Mouse (Mus musculus) forebrain, embryonic 16.5 days (tissue): ENCODE measurements around the gene Smarca2. TPM values are rescaled to one million over a fixed set of nuclear protein-coding genes. Genes with fewer than 3 reads are reported as not detected.

Experiments used
- ATAC-seq: fragments of 200-750 bp; cut with Nextera tagmentation; 2 replicates; pipeline ENCODE4 v1.8.0; 2017; ENCODE audit warnings: mild to moderate bottlenecking, moderate library complexity
- H3K27ac ChIP-seq: fragments of 300-500 bp; sonication (generic); 2 replicates; pipeline ENCODE4 v1.5.1; 2014; ENCODE audit warnings: low read length, control low read depth
- H3K27me3 ChIP-seq: fragments of 300-500 bp; sonication (generic); replicated peaks from 2 replicates; pipeline ENCODE4 v1.6.1; 2014; ENCODE audit warnings: low read length; ENCODE audit not compliant: control insufficient read depth, insufficient read depth
- H3K36me3 ChIP-seq: fragments of 300-500 bp; sonication (generic); 2 replicates; pipeline ENCODE4 v1.6.1; 2014; ENCODE audit not compliant: control insufficient read depth, insufficient read depth
- H3K4me1 ChIP-seq: fragments of 300-500 bp; sonication (generic); replicated peaks from 2 replicates; pipeline ENCODE4 v1.6.1; 2014; ENCODE audit warnings: low read length; ENCODE audit not compliant: control insufficient read depth, insufficient read depth
- H3K4me2 ChIP-seq: fragments of 300-500 bp; sonication (generic); 2 replicates; pipeline ENCODE4 v1.6.1; 2014; ENCODE audit warnings: mild to moderate bottlenecking, low read length, control low read depth
- H3K4me3 ChIP-seq: fragments of 300-500 bp; sonication (generic); replicated peaks from 2 replicates; pipeline ENCODE4 v1.5.1; 2014; ENCODE audit warnings: mild to moderate bottlenecking, low read length, control low read depth
- H3K9ac ChIP-seq: fragments of 300-500 bp; sonication (generic); replicated peaks from 2 replicates; pipeline ENCODE4 v1.6.1; 2014; ENCODE audit warnings: low read depth, low read length, control low read depth
- H3K9me3 ChIP-seq: fragments of 300-500 bp; sonication (generic); 2 replicates; pipeline ENCODE4 v1.6.1; 2016; ENCODE audit warnings: low read length; ENCODE audit not compliant: control insufficient read depth
- WGBS: fragments of 180-500 bp; shearing (Covaris S2); extraction: QIAGEN DNeasy Blood & Tissue Kit; methylation state at CpG from one replicate; pipeline ENCODE4 v1.1.7; 2014; 5-methylcytosine and 5-hydroxymethylcytosine counted together
- polyA plus RNA-seq: library from polyadenylated mRNA; unstranded; fragments of >200 nt; fragmentation: Nextera tagmentation; extraction: Ambion mirVana; gene quantifications from 2 replicates; pipeline ENCODE4 v1.2.1, GENCODE M21; 2015

Smarca2 gene
- polyA plus RNA-seq, 1 experiment from 2014 or later, result 157 TPM

- WGBS, result 26% methylated on average over 6 of the region's 6 CpGs
- no peak for ATAC-seq
- no peak overlapping the region for H3K27ac ChIP-seq
Observed at GRCm38 (mm10) chr19:26675917-26676316, 71.1 kb downstream of the Smarca2 start.

GRCm38 (mm10) chr19:26678543-26678942 lies 73.7 kb downstream of the Smarca2 start:
- no peak overlapping the region for H3K4me2 ChIP-seq
- H3K4me1 ChIP-seq, result peaks cover 12% of the 10 kb centered on the region
- no peak overlapping the region for H3K4me3 ChIP-seq
- no peaks in the 10 kb centered on the region for H3K9me3 ChIP-seq
- peak; percentile 80 for ATAC-seq
- 17% methylated on average over 8 of the region's 8 CpGs for WGBS
- H3K27ac ChIP-seq, result peak overlapping the region; percentile 46; the same call in 1 of the 2 replicates
- H3K27me3 ChIP-seq, result no peaks in the 10 kb centered on the region
- H3K36me3 ChIP-seq, result peaks cover 8% of the 10 kb centered on the region; the same call in 1 of the 2 replicates
- no peak overlapping the region for H3K9ac ChIP-seq

More at GRCm38 (mm10) chr19:26675917-26676316, 71.1 kb downstream of the Smarca2 start:
- Histone ChIP-seq H3K9me3 (no peaks in the 10 kb centered on the region), H3K36me3 (no peaks in the 10 kb centered on the region), H3K27me3 (no peaks in the 10 kb centered on the region), H3K4me2 (no peak overlapping the region), H3K4me1 (peaks cover 12% of the 10 kb centered on the region), H3K9ac (no peak overlapping the region), H3K4me3 (no peak overlapping the region)

- Histone ChIP-seq H3K4me3 (no peak overlapping the region), H3K9me3 (no peaks in the 10 kb centered on the region), H3K4me1 (peaks cover 12% of the 10 kb centered on the region), H3K27ac (no peak overlapping the region), H3K36me3 (peaks cover 11% of the 10 kb centered on the region), H3K9ac (no peak overlapping the region), H3K27me3 (no peaks in the 10 kb centered on the region), H3K4me2 (no peak overlapping the region)
- no peak for ATAC-seq
- 34% methylated on average over 3 of the region's 3 CpGs for WGBS
Observed at GRCm38 (mm10) chr19:26679674-26680073, 74.8 kb downstream of the Smarca2 start.

GRCm38 (mm10) chr19:26681549-26681948 lies 76.7 kb downstream of the Smarca2 start:
- Histone ChIP-seq H3K9ac (no peak overlapping the region), H3K36me3 (peaks cover 11% of the 10 kb centered on the region), H3K9me3 (no peaks in the 10 kb centered on the region), H3K27me3 (no peaks in the 10 kb centered on the region), H3K4me3 (no peak overlapping the region), H3K27ac (no peak overlapping the region), H3K4me2 (no peak overlapping the region), H3K4me1 (peaks cover 12% of the 10 kb centered on the region)
- no peak for ATAC-seq
- 93% methylated on average over 8 of the region's 8 CpGs for WGBS

- Histone ChIP-seq H3K9ac (no peak overlapping the region), H3K36me3 (peaks cover 11% of the 10 kb centered on the region), H3K4me3 (no peak overlapping the region), H3K4me2 (no peak overlapping the region), H3K9me3 (no peaks in the 10 kb centered on the region), H3K27me3 (no peaks in the 10 kb centered on the region), H3K27ac (no peak overlapping the region), H3K4me1 (peaks cover 12% of the 10 kb centered on the region)
- 91% methylated on average over 4 of the region's 4 CpGs for WGBS
- no peak for ATAC-seq
Observed at GRCm38 (mm10) chr19:26682130-26682529, 77.3 kb downstream of the Smarca2 start.

GRCm38 (mm10) chr19:26682731-26683130 lies 77.9 kb downstream of the Smarca2 start:
- peaks cover 11% of the 10 kb centered on the region for H3K36me3 ChIP-seq

GRCm38 (mm10) chr19:26683731-26684130 lies 78.9 kb downstream of the Smarca2 start:
- no peak overlapping the region for H3K9ac ChIP-seq
- no peaks in the 10 kb centered on the region for H3K9me3 ChIP-seq
- ATAC-seq, result no peak
- no peaks in the 10 kb centered on the region for H3K27me3 ChIP-seq
- H3K4me3 ChIP-seq, result no peak overlapping the region
- H3K27ac ChIP-seq, result no peak overlapping the region
- H3K36me3 ChIP-seq, result peaks cover 11% of the 10 kb centered on the region
- H3K4me2 ChIP-seq, result no peak overlapping the region
- WGBS, result 94% methylated on average over 8 of the region's 8 CpGs
- peaks cover 9% of the 10 kb centered on the region for H3K4me1 ChIP-seq

More at GRCm38 (mm10) chr19:26682731-26683130, 77.9 kb downstream of the Smarca2 start:
- 89% methylated on average over 2 of the region's 2 CpGs for WGBS
- no peaks in the 10 kb centered on the region for H3K27me3 ChIP-seq
- no peak overlapping the region for H3K4me3 ChIP-seq
- H3K9ac ChIP-seq, result no peak overlapping the region
- no peak overlapping the region for H3K27ac ChIP-seq
- H3K9me3 ChIP-seq, result no peaks in the 10 kb centered on the region
- H3K4me1 ChIP-seq, result peaks cover 12% of the 10 kb centered on the region
- ATAC-seq, result no peak
- no peak overlapping the region for H3K4me2 ChIP-seq

GRCm38 (mm10) chr19:26690516-26690915 lies 85.7 kb downstream of the Smarca2 start:
- H3K4me1 ChIP-seq, result no peaks in the 10 kb centered on the region
- H3K36me3 ChIP-seq, result peaks cover 5% of the 10 kb centered on the region; the same call in 1 of the 2 replicates
- no peak overlapping the region for H3K27ac ChIP-seq
- H3K9me3 ChIP-seq, result no peaks in the 10 kb centered on the region
- H3K9ac ChIP-seq, result no peak overlapping the region
- no peaks in the 10 kb centered on the region for H3K27me3 ChIP-seq
- ATAC-seq, result no peak
- no peak overlapping the region for H3K4me3 ChIP-seq
- WGBS, result 28% methylated on average over 4 of the region's 4 CpGs
- H3K4me2 ChIP-seq, result no peak overlapping the region

- 91% methylated on average over 4 of the region's 4 CpGs for WGBS
- Histone ChIP-seq H3K27me3 (no peaks in the 10 kb centered on the region), H3K9ac (no peak overlapping the region)
Observed at GRCm38 (mm10) chr19:26697107-26697506, 92.3 kb downstream of the Smarca2 start.

More at GRCm38 (mm10) chr19:26697107-26697506, 92.3 kb downstream of the Smarca2 start:
- no peak overlapping the region for H3K4me2 ChIP-seq
- H3K9me3 ChIP-seq, result no peaks in the 10 kb centered on the region
- no peak for ATAC-seq
- H3K4me1 ChIP-seq, result no peaks in the 10 kb centered on the region
- no peak overlapping the region for H3K4me3 ChIP-seq
- no peak overlapping the region for H3K27ac ChIP-seq
- peaks cover 18% of the 10 kb centered on the region for H3K36me3 ChIP-seq
